Mouse (Mus musculus): Measurements from ENCODE around the gene Wdr73.
"Not testable (repeated sequence)": the region's sequence is repeated elsewhere in the genome, so short reads cannot be mapped to it uniquely, and the experiment has no call there.

Gene Wdr73

DNA sequence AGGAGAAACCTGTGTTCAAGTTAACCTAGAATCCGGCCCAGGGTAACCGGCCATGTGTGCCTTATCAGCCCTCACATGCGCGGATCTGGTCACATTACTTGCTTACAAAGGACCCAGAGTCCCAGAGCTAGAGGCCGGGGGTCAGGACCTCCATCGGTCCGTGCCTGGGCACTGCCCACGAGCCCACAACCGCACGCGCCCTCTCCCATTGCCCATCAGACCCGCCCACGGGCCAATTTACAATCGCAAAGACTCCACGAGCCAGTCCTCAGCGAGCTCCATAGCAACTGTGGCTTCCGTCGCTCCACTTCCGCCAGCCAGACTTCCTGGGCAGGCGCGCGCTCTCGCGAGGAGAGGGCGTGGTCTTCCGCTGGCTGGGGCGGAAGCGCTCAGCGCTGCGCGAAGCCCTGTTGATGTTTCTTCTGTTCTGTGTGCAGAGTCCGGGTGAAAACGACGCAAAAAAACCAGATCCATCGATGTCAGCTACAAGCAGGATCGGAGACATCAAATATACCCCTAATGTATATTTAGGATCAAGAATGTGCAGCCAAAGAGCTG lies at the start of gene Wdr73:
Gene Wdr73 (minus strand): TSS at position 326 of the 558 bp plus-strand sequence.
- DNase-seq = peak; percentile 88 to 93

DNA sequence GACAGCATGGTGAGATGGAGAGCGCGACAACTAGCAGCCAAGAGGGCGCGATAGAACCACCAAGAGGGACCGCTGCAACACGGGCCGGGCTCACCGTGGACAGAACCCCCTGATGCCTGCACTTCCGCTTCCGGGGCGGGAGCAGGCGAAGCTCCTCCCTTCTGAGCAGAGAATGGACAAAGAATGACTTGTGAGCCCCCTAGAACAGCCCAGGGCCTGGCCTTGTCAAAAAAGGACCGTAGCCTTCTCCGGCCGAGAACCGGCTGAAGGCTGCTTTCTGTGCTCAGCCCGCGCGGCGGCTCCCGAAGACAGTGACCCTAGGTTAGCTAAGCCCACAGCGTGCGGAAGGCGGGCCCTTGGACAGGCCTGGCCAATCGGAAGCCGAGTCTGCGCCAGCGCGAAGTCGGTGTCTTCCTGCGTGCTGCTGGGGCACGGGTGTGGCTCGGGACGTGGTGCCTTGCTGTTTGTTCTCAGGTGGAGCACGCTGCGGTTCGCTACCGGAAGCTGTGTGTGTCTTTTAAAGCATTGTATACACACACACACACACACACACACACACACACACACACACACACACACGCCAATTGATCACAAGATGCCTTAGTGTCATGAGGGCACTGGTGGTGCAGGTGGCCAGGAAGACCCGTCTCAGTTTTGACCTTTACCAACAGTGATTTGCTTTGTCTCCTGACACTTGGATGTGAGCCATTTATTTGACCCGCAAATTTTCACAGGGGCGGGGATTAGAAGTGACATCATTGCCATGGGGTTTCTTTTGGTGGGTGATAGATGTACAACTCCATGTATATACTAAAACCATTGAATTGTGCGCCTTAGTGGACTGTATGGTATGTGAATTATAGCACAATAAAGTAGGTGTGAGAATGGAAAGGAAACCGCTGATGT lies 46.6 kb upstream of the Wdr73 start, which contains the start of gene Sec11a:
Gene Sec11a (minus strand): TSS at position 336 of the 906 bp plus-strand sequence.
- DNase-seq = peak; percentile 95 to 96

DNA sequence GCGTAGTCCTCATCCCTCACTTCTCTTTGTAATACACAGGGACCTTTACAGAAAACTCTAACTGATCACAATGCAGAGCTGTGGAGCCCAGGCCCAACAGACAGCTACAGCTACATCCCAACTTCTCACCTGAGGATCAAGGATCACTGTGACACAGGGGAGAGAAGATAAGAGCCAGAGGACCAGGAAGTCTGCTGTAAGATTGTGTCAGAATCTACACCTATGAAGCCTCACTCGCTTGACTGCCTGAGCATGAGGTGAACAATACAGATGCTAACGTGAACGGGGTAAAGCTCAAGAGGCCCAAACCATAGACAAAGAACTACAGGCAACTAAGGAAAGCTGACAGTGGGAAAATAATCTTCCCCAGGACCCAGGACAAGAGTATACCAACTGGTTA lies 38.7 kb upstream of the Wdr73 start:
- DNase-seq = no peak

DNA sequence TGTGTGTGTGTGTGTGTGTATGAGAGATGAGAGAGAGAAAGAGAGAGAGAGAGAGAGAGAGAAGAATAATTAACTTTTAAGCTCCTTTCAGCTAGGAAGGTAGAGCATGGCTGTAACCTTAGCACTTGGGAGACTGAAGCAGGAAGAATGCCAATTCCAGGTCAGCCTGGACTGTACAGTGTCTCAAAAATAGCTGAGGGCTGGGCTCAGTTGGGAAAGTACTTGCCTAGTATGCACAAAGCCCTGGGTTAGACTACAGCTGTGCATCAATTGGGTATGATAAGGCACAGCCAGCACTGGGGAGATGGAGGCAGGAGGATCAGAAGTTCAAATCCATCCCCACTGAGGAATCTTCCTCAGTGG lies 36.2 kb upstream of the Wdr73 start:
- DNase-seq = not testable (repeated sequence)

DNA sequence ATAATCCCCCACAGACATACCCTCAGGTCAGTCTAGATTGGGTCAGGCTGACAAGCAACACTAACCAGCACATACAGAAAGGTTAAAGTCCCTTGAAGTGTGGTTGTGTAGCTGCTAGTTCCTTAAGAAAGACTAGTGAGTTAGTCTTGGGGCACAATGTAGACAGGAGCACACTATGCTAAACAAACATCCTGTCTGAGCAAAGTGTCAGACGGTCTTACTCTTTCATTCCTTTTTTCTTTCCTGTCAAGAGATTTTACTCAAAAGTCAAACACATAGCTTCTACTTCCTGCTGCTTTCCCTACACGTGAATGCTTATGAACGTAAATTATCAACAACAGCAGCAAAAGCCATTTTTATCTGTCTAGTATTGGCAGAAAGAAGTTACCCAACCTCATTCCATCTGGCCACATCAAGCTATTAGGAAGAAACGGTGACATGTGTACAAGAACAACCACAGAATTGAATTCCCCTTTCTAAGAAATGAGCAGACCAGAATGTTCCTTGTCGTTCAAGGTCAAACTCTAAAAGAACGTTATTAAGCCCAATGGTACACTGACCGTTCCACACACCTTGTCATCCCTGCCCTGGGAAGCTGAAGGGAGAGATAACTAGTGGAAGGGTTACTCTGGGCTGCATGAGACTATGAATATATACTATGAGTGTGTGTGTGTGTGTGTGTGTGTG lies 35.7 kb upstream of the Wdr73 start:
- not testable (repeated sequence) for DNase-seq

DNA sequence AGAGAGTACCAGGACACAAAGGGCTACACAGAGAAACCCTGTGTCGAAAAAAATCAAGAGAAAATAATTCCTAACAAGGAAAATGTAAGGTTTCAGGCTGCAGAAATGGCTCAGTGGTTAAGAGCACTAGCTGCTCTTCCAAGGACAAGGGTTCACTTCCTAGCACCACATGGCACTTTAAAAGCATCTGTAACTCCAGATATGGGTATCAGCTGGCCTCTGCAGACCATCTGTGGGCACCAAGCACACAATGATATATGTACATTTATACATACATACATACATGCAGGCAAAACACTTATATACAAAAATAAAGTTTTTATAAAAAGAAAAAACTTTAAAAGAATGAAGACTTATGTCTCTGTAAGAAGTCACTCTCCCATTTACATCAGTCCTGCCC lies 34.8 kb upstream of the Wdr73 start:
- DNase-seq = no peak

DNA sequence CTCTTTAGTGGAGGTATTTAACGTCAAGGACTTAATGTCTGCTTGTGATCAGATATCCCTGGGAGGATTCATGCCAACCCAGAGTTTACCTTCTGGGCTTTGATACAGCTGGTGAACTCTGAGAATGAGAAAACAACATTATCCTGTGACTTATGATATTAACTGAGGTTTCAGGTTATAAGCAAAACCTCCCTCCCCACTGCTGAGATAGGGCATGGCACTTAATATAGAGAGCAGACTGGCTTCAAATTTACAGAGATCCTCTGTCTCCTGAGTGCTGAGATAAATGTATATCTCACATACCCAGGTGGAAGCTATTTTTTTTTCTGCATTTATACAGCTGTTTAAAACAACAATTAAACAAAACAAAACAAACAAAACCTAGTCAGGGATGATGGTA lies 31.7 kb upstream of the Wdr73 start:
- no peak for DNase-seq

DNA sequence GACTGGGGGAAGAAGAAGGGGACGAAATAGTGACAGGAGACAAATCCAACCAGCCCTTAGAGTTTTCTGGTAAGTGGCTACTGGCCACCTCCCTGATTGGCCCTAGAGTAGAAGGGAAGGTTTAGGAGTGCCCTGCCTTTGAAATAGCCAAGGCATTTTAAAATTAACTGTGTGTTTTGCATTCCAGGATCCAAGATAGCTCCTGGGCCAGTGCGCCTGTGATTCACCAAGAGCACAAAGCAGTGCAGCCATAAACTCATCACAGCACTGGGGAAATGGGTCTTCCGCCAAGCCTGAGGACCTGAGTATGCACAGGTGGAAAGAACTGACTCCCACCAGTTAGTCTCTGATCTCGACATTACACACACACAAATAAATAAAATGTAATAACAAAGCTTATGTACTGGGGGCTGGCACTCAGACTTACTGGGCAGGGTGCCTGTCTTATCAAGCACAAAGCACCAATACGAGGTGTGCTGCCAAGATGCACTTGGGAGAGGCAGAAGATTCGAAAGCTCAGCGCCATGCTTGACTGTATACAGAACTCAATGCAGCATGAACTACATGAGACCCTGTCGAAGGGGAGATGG lies 30.6 kb upstream of the Wdr73 start:
- no peak for DNase-seq

DNA sequence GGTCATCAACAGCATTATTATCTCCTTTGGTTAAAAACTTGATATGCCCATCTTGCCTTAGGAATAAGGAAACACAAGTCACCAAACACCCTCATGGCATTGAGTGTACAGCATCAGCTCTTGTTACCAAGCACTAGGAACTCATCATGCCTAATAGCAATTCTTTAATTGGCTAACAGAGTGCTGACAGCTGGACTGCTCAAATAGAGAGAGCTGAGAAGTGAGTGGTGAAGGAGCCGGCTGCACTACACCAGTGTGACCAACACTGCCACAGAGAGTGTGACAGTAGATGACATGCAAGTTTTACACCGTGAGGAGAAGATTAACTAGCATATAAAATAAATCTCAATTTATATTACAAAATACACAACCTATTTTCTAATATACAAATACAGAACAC lies 22.1 kb upstream of the Wdr73 start:
- DNase-seq = no peak

DNA sequence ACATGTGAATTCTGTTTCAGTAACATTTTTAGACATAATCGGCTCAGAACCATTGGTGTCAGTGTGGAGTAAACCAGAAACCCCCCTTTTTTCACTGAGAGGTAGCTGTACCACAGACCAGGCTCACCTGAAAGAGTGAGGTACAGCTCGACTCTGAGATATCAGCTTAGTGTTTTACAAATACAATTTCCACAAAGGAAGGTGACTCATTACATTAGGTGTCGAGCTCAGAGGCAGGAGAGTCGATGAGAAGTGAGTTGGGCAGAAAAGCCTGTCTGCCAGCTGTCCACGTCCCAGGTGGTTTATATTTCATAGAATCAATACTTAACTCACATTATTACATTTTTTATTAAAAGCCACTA lies 18.6 kb upstream of the Wdr73 start:
- DNase-seq = no peak

DNA sequence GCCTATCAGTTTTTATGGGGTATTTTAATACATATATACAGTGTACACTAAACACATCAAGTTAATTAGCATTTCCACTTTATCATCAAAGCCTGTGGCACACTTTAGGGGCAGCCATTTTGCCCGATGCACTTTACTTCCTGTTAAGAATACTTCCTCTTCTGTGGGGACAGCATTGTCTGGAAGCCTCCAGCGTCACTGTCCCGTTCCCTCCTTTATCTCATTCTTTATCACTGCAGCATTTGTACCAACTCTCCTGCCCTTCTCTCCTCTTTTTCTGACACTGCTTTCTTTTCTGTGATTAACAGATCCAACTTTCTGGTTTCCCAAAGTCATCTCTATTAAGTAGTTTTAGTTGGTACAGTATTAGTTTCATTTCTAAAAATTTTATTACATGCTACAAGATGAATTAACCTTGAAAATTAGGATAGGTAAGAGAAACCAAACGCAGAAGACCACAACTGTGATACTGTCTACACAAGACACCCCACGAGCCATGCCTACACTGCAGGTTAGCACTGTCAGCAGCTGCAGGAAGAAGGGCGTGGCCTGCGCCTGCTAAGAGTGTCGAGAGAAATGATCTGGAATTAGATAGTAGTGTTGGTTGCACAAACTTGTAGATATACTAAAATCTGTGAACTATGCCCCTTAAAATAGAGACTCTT lies 18.0 kb upstream of the Wdr73 start:
- DNase-seq = peak; percentile 51 to 72

DNA sequence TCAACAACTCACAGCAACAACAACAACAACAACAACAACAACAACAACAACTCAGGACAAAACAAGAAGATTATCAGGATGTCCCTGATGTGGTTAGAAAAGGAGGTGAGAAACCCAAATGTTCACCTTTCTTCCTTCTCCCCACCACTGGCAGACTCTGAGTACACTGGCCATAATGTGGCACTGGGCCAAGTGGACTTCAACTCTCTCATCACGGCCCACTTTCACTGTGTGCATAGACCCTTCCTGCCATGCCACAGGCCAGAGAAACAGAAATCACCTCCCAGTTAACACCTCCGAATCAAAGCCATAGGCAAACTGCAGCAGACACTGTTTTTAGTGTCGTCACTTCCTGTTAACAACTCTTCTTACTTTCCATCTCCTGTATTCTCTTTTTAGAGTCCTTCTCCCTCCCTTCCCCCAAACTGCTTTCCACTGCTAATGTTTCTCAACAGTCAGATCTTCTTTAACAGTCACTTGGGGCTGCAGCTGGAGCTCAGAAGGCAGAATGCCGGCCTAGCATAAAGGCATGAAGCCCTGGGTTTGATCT lies 16.9 kb upstream of the Wdr73 start:
- DNase-seq = no peak

DNA sequence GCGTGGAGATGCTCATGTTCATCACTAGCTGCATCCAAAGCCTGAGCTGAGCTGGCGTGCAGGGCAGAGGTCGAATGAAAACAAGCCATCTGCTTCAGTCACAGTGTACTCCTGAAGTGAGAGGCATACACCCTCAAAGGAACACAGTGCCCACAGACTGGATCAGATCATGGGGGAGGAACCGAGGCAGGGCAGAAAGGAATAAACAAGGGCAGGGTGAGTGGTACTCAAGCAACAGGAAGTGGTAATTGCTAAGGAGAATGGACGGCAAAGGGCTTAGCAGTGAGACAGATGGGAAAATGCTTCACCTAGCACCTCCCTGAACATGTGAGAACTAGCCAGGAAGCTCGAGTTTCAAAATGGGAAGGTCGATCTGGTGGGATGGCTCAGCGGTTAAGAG lies 11.4 kb upstream of the Wdr73 start:
- no peak for DNase-seq

DNA sequence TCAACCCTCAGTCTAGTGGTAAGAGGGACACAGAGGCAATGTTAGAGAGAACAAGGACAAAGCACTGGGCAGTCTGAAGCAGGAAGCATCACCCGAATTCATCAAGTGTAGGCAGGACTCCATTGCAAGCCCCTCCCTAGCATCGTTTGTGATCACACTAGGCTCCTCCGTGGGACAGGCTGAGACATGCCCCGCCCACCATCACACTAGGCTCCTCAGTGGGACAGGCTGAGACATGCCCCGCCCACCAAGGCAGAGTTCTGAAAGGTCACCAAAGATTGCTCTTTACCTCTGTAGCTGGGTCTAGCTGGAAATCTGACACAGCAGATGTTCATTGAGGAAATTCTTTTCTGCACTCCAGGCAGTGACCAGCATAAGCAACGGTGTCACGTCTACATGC lies 10.0 kb upstream of the Wdr73 start:
- DNase-seq = no peak

DNA sequence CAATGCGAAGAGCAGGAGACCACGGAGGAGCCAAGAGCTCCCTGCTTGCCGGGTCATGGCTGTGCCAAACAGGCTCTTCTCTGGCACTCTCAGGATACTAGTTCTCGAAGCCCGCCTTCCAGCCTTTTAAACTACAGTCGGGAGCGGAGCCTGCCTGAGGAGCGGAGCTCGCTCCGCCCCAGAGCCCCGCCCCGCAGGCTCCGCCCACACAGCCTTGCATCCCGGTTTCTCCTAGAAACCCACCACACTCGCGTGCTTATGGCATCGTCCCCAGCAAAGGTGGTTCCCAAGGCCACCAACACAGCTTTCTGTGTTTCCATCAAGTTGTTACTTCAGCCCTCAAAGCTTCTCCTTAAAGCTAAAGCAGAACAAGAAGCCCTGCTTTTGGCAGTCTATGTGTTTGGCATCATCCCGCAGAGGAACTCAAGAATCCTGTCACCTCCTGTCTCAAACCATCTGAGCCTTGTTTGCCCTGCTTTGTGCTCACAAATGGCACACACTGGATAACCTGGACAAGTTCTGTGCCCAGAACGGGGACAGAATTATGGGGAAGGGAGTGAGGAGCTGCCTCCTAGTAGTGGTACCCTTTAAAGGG lies 3.9 kb upstream of the Wdr73 start, which contains the start of gene Nmb:
Gene Nmb (minus strand): TSS at position 156 of the 595 bp plus-strand sequence.
- DNase-seq = peak; percentile 66 to 73

DNA sequence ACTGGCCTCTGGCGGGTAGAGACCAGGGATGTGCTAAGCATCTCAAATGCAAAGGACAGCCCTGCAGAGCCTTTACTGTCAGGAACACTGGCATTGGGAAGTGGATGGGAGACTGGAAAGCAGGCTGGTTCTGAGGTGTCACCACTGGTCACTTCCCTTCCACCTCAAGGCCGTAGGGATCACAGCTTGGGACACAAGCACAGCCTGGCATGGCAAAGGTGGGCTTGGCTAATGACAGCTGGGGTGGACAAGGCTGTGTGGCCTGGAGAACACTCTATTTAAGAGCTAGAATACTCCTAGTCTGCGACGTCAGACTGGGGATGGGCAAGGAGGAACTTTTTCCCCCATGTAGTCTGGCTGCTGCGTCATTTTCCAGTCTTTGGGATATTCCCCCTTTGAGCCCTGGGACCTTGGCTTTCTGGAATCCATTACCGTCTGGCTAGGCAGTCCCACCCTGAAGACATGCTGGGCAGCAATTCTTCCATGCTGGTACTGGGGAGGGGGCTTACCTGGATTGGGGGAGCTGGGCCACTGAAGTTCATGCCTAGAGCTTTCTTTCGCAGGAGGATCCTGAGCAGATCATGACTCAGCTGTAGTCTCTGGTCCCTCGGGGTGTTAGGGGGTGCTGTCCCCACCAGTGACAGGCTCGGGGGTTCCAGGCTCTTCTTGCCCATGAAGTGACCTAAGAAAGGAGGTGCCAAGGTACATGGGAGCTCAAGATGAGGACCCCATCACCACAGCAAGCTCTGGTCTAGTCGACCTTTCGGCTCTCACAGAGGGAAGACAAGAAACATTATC lies 2.8 kb upstream of the Wdr73 start:
- no peak for DNase-seq

DNA sequence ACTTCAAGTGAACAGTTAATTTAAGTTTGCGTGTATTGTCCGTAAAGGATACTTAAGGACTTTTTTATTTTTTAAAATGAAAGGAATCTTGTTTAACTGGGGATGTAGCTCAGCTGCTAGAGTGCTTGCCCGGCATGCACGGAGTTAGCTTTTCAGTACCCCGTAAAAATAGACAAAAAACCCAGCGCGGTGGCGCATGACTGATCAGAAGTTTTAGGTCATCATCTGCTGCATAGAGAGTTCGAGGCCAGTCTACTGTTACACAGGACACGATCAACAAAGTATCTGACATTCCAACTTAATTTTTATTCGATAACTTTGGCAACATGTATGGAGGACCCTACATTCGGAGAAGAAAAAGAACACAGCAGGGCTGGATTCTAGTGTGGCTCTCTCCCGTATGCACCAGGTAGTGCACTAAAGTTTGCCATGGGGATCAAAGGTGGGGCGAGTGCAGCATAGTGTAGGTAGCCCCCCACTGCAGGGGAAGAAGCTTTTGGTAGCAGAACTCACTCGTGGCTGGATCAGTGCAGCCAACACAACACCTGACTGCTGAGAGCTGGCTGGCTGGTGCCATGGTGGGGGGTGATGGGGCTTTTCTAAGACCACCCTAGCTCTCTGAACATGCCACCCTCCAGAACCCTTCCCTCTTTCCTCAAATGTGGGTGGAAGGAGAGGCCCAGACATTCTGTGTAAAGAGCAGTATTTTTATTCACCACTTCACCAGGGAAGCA lies 639 bp upstream of the Wdr73 start:
- DNase-seq = no peak

DNA sequence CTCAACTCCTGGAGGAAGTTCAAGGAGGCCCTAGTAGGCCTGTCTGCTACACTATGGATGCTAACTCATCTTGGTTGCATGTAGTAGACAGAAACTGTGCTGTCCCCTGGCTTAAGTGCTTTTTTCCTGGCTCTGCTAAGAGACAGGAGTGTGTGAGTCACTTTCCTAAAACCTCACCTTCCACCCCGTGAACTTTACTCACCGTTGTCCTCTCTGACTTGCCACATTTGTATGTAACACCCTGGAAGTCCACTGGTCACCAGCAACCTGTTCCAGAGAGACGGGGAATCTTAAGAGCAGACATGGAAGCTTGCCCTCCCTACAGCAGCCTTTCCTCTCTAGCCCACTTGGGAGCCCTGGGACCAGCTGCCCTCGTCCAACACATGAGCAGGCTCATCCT lies 3.3 kb downstream of the Wdr73 start:
- DNase-seq = no peak

DNA sequence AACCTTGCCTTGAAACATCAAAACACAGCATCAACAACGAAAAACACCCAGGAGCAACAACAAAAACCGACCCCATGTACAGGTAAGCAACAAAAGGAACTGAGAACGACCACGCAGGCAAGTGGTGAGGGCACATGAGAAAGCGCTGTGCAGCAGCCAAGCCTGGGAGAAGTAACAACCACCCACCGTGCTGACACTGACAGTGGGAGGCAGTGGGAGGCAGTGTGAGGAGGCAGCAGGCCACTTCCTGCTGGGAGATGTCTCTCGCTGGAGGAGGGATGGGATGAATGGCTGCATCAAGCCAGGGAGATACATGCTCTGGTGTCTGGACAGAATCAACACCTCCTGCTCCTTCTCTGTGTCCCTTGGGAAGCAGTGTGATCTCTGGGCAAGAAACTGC lies 3.9 kb downstream of the Wdr73 start:
- DNase-seq = no peak

DNA sequence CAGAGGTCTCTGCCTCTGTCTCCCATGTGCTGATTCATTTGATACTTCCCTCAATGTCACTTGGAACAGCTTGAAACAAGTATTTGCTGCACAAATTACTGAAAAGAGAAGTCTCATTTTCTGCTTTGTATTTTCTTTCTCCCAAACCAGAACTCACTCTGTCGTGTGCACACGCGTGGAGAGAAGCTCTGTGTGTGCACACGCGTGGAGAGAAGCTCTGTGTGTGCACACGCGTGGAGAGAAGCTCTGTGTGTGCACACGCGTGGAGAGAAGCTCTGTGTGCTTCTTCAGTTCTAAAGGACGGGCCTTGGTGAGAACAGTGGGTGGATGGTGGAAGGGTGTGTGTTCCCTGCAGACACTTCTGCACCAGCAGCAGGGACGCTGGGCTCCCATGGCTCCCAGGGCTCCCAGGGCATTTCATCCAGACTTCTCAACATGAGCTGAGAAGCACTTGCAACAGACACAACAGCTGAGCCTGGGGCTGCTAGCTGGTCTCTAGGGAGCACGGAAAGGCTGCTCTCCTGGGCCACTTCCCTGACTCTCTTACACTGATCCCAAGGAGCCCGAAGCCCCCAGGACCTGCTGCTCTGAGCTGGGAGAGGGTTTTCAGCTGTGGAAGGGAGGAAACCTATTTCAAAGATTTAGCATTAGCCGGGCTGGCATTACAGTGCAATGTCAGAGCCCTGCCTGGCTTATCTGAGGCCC lies 6.1 kb downstream of the Wdr73 start:
- no peak for DNase-seq

All from thymus, postnatal 36 days (tissue).